Mouse (Mus musculus): ENCODE measurements around the gene Srsf2.
A peak's percentile ranks its signal among the peaks of the same experiment; 100 is the strongest.
"Not testable (repeated sequence)": the region's sequence is repeated elsewhere in the genome, so short reads cannot be mapped to it uniquely, and the experiment has no call there.

Gene Srsf2

DNA sequence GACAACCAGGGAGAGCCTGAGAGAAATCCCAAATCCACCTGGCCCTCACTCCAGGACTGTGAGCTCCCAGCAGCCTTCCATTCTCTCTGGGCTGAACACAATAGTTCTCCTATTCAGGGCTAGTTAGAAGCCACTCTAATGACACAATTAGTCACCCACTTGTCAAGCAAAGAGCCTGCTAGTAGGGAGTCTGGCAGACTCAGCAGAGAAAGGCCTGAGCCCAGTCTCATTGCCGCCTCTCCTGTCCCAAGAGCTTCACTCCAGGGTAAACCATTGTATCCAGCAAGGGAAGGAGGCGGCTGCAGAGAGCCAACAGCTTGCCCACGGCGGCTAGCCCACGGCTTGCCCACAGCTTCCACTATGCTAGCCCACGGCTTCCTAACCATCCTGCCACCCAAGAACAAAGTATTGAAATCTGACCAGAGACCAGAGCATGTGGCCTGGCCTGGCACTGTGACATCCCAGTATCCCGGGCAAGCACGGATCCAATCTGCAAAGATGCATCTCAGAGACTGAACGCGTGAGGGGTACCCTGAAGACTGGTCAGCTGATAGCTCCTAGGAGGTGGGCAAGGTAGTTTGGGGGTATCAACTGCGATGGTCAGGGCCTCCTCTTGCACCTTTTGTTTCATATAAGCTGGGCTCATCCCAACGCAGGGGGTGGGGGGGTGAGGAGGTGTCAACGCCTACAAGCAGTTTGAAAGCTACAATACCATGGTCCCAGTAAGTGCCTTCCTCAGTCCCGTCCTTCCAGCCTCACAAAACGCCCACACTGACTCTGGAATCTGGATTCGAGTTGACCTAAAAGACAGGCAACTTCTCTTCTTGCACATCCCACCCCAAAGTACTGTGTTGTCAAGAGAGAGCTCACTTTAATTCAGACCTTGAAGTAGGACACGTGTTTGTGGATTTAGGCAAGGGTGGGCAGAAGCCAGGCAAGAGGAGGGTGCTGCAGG is 26.1 kb downstream of the Srsf2 start:
- no peak for DNase-seq

- DNase-seq, result no peak
Observed at GRCm38 (mm10) chr11:116825230-116825629, 27.7 kb downstream of the Srsf2 start.

DNA sequence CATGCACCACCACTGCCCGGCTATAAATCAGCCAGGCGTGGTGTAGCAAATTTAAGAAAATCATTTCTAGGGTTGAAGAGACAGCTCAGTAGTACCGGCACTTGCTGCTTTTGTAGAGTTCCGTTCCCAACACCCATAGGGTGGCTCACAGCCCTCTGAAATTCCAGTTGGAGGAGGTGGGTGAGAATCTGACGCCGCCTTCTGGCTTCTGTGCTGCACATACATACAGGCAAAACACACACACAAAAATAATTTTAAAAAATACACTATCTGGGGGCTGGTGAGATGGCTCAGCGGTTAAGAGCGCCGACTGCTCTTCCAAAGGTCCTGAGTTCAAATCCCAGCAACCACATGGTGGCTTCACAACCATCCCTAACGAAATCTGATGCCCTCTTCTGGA is 29.0 kb downstream of the Srsf2 start:
- DNase-seq, result not testable (repeated sequence)

GRCm38 (mm10) chr11:116823255-116823654 is 29.6 kb downstream of the Srsf2 start:
- DNase-seq, result no peak

DNA sequence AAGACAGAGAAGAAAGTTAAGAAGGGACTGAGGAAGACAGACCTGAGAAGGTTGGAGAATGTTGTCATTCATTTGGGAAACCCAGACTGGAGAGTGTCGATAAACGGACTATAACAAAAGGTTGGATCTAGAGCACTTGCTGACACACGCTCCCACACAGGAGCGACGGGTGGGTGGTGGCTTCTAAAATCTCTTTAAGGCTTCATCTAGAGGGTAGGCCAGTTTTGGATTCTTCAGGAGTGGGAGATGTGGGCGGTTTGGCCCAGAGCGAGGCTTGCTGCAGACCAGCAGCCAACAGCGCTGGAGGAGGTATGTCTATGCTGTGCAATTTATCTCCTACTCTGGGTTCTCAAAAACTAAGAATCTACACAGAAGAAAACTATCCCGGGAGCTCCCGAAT is 30.3 kb downstream of the Srsf2 start:
- no peak for DNase-seq

GRCm38 (mm10) chr11:116822215-116822614 is 30.7 kb downstream of the Srsf2 start:
- no peak for DNase-seq

DNA sequence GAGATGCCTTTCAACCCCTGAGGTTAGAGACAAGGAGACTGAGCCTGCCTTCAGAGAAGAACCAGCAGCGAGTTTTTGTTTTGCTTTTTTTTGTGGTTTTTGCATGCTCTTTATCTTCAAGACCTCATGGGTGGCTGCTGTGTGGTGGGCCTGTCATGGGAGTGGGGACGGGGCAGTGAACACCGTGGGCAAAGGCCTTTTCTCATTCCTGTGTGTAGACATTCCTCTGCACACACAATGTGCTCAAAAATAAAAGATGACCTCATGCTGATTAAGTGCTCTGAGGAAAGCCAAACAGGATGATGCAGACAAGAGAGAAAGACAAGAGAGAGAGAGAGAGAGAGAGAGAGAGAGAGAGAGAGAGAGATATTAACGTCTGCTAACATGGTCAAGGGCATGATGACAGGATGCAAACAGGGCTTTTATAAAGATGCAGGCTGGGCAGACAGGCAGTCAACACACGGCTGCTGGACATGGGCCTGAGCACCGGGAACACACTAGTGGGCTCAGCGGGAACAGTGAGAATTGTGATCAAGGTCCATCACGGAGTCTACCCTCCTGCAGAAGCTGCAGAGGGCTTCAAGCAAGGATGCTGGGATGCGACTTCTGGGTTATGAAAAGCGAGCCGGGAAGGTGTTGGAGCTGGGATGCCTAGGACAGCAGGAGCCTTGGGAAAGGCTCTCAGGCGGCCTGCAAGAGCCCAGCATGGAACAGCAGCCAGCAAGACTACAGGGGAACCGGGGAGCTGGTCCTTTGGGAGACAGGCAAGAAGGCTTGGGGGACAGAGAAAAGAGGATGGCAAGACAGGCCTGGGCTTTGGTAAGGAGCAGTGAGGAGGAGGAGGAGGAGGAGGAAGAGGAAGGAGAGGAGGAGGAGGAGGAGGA is 31.6 kb downstream of the Srsf2 start:
- no peak for DNase-seq

DNA sequence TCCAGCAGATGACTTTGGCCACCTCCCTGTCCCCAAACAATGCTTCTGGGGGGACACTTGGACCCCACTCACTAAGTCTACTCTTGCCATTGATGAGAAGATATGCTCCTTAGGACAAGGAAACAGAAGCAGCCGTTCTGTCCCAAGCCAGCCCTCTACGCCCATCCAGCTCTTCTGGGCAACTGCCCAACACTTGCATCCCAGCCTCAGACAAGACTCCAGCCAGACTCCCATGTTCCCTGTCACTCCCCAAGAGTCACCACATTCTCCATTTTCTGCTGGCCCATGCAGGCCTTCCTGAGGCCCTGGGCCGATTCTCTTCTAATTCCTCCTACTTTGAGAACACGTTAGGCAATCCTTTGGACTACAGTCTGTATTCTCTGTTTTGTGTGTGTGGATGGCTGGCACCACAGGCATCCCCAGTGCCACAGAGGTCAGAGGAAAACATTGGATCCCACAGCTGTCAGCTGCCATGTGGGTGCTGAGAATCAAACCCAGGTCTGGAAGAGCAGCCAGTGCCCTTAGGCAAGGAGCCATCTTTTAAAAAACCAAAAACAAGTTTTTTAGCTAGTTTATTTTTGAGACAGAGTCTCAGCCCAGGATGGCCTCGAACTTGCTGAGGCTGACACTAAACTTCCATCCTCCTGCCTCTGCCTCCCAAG is 32.8 kb downstream of the Srsf2 start:
- DNase-seq, result no peak

DNA sequence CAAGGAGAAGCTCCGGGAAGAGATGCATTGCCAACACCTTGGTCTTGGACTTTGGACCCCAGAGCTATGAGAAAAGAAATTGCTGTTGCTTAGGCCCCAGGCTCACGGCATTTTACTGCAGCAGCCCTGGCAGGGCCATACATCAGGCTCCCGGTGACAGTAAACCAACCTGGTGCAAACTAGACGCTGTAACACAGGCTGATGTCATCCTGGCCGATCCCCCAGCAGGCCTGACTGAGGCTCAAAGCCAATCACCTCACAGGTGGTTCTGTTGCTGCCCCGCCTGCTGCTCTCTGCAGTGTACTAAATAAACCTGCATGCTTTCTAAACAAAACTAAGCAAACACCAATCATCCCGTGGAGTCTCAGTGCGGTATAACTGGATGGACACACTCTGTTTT is 34.2 kb downstream of the Srsf2 start:
- DNase-seq, result no peak

DNA sequence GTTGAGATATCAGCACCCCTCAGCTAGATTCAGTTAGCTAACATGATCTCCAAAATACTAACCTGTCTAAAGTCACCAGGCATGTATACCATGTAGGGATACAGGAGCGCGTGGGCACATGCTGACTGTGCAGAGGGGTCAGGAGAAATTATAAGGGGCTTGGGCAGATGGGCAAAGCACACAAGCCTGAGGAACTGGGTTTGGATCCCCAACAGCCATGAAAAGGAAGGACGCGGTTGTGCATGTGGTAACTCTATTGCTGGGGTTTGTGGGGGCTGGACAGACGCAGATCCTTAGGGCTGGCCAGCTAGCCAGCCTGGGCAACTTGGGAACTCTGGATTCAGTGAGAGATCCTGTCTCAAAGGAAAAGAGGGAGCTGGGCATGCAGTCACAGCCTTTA is 35.3 kb downstream of the Srsf2 start:
- DNase-seq, result no peak

DNA sequence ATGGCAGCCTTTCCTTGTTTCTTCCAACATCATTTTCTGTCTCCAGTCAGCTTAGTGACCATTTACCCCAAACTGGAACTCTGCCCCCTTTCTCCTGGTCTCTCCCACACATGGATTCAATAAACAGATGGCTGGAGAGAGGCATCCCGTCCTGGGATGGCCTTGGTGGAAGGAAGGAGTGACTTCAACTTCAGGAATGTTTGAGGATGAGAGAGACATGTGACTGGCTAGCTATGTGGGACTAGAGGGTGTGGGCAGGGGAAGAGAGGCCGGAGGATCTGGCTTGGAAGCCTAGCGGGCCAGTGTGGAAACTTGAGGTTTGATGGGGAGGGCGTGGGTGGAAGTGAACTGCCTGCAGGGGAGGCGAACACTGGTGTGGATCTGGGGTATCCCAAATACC is 36.1 kb downstream of the Srsf2 start:
- no peak for DNase-seq

DNA sequence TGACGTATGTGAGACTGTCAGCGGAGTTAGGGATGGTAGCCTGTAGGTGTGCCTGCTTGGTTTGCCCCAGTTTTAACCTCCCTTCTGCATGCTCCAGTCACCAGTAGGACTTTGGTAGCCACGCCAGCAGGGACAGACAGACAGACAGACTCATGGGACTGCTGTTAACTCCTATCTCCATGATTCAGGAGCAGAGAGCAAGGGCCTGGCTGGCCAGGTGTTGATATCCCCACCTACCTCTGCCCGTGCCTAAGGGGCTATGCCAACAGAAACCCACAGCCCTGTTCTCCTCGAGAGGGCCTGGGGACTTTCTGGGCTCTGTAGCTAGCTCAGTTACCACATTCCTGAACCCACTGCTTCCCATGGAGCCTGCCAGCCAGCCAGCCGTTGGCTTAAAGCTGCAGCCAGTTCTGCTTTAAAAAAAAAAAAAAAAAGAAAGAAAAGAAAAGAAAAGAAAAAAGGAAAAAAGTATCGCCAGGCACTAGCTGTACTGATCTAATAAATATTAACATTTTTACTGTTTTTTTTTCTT is 37.9 kb downstream of the Srsf2 start:
- no peak for DNase-seq

- no peak for DNase-seq
Observed at GRCm38 (mm10) chr11:116814076-116814883, 38.6 kb downstream of the Srsf2 start.

DNA sequence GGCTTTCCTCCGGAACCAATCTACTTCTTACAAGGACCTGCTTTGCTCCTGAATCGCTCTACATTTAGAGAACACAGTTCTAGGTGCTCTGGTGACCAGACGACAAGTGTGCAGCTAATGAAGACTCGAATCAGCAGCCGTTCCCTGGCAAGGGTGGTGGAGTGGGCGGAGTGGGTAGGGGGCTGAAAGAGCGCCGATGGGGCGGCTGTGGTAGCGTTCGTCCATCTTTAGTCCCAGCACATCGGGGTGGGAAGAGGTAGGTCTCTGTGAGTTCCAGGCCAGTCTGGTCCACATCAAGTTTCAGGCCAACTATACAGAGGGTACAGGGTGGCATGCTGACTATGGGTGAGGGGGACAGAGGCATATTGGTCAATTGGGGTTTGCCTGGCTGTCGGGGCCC is 39.3 kb downstream of the Srsf2 start:
- no peak for DNase-seq

DNA sequence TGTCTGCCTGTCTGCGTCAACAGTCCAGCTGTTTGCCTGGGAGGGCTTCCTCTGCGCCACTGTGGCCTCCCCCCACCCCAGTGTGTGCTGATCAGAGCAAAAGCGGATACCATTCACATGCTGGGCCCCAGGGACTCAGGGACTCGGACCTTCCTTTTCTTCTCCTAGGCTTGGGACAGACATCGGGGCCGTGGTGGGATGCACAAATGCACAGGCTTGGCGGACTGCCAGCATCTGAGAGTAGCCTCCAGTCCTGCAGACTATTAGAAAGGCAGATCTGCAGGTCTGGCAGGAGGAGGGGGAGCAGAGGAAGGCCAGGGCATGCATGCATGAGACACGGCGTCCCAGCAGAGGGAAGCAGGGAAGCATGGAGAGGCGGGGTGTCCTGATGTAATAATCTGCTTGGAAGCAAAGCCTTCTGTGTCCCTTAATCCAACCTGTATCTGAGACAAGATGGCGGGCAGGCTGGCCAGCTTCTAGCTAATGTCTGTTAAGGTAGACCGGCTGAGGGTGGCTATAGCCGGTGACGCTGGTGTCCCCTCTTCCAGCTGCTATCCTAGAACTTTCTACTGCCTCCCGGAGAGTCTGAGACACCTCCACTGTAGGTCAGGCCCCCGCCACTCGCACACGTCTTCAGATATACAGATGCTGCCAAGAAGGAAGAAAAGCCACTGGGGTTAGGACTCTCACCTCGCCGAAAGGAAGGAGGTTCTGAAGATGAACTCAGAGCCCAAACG is 39.9 kb downstream of the Srsf2 start:
- no peak for DNase-seq

DNA sequence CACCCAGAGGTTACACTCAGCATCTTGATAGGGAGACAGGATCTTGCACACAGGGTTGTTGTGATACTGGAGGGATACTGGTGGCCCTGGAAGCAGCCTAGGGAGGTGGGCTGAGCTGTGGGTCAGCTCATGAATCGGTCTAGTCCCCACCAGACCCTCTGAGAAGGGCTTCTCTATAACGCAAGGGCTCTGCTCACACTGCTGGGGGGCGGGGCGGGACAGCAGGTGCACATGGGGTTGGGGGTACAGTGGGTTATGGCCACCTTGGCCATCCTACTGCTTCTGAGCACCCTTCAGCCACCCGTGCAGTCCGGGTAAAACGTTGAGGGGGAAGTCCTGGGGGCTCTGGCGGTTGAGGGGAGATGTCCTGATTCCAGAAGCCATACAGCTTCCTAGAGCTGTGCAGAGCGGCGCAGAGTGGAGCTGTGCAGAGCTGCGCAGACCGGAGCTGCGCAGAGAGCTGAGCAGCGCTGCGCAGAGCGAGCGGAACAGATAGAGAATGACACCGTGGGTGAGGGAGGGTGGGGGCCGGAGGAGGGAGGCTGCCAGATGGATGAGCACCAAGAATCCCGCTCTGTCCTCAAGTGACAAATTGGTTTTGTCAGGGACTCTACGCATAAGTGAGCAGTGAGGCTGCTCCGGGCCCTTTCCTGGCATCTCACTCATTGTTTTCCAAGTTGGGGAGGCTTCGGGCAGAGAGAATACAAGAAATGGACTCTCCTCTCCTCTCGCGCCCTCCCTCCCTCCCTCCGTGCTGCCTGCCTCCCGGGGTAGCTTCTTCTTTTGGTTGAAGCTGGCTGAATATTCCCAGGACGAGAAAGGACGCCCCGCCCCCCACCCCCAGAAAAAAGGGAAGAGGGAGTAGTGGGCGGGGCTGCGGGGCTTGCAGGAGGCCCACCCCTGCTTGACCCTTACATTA is 41.7 kb downstream of the Srsf2 start:
- peak; percentile 74 for DNase-seq

GRCm38 (mm10) chr11:116810528-116810927 is 42.4 kb downstream of the Srsf2 start:
- no peak for DNase-seq

DNA sequence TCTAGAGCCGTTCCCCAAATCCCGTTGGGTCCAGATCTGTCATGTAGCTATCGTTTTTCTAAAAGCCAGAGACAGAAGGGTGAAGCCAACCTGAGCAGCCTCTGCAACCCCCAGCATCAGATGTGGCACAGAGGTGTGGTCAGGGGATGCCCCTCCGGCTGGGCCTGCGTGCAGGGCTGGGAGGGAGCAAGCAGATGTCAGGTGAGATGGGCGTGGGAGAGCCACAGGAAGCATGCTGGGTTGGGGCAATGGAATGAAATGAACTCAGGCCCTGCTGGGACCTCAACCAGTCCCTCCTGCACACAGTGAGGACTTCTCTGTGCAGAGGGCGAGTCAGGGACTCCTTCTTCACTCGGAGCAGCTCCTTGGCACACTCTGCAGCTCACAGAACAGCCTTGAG is 43.4 kb downstream of the Srsf2 start:
- DNase-seq, result no peak

DNA sequence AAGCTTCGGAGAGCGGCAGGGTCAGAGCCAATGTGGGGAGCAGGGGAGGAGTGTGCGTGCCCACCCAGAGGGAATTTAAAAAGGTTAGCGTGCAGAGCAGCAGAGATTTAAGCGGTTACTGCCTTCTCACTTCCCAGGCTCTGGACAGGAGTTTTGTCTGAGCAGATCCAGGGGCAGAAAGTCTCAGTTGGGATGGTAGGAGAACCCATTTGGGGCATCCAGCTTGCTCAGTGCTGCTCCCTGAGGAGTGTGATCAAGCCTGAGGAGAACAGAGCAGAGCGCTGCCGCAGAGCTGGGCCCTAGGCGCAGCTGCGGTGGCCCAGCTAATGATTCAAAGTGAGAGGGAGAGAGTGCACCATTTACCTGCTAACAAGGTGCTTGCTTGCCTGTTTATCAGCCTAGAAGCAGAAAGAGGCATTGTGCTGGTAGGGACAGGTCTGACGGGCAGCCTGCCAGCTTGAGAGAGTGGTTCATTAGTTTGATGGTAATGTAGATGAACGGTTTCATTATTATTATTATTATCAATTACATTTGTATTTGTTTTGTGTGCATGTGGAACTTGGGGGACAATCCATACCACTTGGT is 44.0 kb downstream of the Srsf2 start:
- no peak for DNase-seq

Measured in cerebellum, adult 11 months (tissue).